Mouse (Mus musculus) embryonic facial prominence, embryonic 15.5 days (tissue): ENCODE data around the gene Cisd3. TPM values are rescaled to one million over a fixed set of nuclear protein-coding genes. Genes with fewer than 3 reads are reported as not detected.

ENCODE experiments used
- ATAC-seq: fragments of 200-750 bp; cut with Nextera tagmentation; 2 replicates; pipeline ENCODE4 v1.8.0; 2017; ENCODE audit warnings: low read depth, moderate TSS enrichment; ENCODE audit not compliant: insufficient number of reproducible peaks, low FRiP score, low TSS enrichment
- H3K27ac ChIP-seq: fragments of 300-500 bp; sonication (generic); replicated peaks from 2 replicates; pipeline ENCODE4 v1.5.1; 2015; ENCODE audit warnings: mild to moderate bottlenecking, inconsistent platforms
- H3K27me3 ChIP-seq: fragments of 300-500 bp; sonication (generic); 2 replicates; pipeline ENCODE4 v1.6.1; 2015; ENCODE audit warnings: inconsistent platforms
- H3K36me3 ChIP-seq: fragments of 300-500 bp; sonication (generic); 2 replicates; pipeline ENCODE4 v1.6.1; 2015; ENCODE audit warnings: mild to moderate bottlenecking, inconsistent platforms
- H3K4me1 ChIP-seq: fragments of 300-500 bp; sonication (generic); 2 replicates; pipeline ENCODE4 v1.6.1; 2015; ENCODE audit warnings: inconsistent platforms
- H3K4me2 ChIP-seq: fragments of 300-500 bp; sonication (generic); replicated peaks from 2 replicates; pipeline ENCODE4 v1.6.1; 2015; ENCODE audit warnings: mild to moderate bottlenecking, inconsistent platforms
- H3K4me3 ChIP-seq: fragments of 300-500 bp; sonication (generic); replicated peaks from 2 replicates; pipeline ENCODE4 v1.5.1; 2015; ENCODE audit warnings: mild to moderate bottlenecking, inconsistent platforms
- H3K9ac ChIP-seq: fragments of 300-500 bp; sonication (generic); 2 replicates; pipeline ENCODE4 v1.6.1; 2015; ENCODE audit warnings: inconsistent platforms
- H3K9me3 ChIP-seq: fragments of 300-500 bp; sonication (generic); replicated peaks from 2 replicates; pipeline ENCODE4 v1.6.1; 2016; ENCODE audit warnings: inconsistent platforms
- WGBS: fragments of 180-500 bp; shearing (Covaris S2); methylation state at CpG from one replicate; pipeline ENCODE4 v1.1.7; 2015; 5-methylcytosine and 5-hydroxymethylcytosine counted together
- polyA plus RNA-seq: library from polyadenylated mRNA; unstranded; fragments of >200 nt; fragmentation: Nextera tagmentation; extraction: Ambion mirVana; gene quantifications from 2 replicates; pipeline ENCODE4 v1.2.1, GENCODE M21; 2015

Cisd3 gene
- polyA plus RNA-seq, 1 experiment from 2014 or later = 32.7 TPM

GRCm38 (mm10) chr11:97694435-97694834 lies 8.8 kb downstream of the Cisd3 start:
- Histone ChIP-seq H3K4me3 (no peak overlapping the region), H3K4me2 (no peak overlapping the region), H3K27ac (peak overlapping the region; percentile 60), H3K36me3 (peaks cover 30% of the 10 kb centered on the region), H3K27me3 (no peaks in the 10 kb centered on the region), H3K4me1 (peaks cover 46% of the 10 kb centered on the region), H3K9ac (no peak overlapping the region), H3K9me3 (no peaks in the 10 kb centered on the region)
- ATAC-seq = no peak
- WGBS = 80% methylated on average over 4 of the region's 4 CpGs

DNA sequence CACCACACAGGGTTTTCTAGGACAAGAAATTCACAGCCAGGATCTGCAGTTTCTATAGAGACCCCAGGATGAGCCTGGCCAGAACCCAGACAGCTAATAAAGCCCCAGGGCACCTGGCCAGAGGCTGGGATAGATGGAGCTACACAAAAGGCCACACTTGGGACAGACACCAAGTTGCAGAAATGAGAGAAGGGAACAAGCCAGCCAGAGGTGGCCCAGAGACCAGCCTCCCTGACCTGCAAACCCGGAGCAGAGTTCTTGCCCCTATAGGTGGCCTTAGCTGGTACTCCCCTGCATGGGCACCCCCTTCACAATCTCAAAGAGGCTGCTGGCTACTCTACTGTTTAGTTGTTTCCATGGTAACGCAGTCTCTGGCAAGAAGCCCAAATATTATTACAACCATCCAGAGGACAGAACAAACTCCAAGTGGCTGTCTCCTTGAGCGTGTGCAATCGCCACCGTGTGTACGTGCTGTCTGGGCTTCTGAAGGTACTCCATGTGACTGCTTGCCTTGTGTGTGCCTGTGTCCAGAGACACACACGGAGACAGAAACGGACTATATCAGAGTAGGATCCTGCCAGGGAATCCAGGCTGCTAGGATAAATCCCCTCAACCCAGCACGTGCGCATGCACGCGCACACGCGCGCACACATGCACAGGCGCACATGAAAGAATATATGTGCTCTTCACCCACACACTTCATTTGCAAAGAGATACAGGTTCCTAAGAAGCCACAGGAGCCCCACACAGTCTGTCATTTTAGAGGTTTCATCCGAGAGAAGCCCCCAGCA lies 9.5 kb downstream of the Cisd3 start:
- H3K4me1 ChIP-seq = peaks cover 46% of the 10 kb centered on the region
- no peaks in the 10 kb centered on the region for H3K9me3 ChIP-seq
- 45% methylated on average over 17 of the region's 17 CpGs for WGBS
- peak overlapping the region; percentile 15; the same call in 1 of the 2 replicates for H3K4me2 ChIP-seq
- H3K9ac ChIP-seq = peak overlapping the region; percentile 12; the same call in 1 of the 2 replicates
- H3K36me3 ChIP-seq = peaks cover 28% of the 10 kb centered on the region
- peak overlapping the region; percentile 60 for H3K27ac ChIP-seq
- no peaks in the 10 kb centered on the region for H3K27me3 ChIP-seq
- H3K4me3 ChIP-seq = 0 out of 2 replicates have a peak overlapping the region, but pooled peaks have one; percentile 3
- no peak for ATAC-seq

DNA sequence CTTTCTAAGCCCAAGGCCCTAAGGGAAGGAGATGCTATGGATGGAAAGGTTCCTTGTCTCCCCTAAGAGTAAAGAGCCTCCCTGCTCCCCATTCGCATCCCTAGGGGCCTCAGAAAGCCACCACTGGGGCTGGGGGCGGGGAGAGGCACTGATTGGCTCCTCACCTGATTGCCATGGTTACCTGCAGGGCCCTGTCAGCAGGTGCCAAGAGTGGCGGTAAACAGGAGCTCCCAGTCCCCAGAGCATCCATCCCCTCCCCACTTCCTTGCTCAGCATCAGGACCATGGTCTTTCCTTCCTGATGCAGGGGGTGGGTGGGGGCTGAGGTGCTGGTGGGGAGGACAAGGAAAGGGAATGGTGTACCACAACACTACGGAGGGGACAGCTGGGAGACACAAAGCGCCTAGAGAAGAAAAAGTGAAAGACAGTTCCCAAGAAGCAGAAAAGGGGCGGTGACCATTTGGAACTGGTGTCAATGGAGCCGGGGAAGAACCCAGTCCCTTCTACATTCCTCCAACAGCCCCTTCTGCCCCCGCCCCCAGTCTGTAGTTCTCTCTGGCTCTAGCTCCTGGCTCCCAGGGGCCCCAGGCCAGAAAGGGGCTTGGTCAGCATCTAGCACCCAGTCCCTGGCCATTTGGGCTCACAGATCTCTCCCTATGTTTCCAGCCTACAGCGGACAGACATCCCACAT lies 10.2 kb downstream of the Cisd3 start:
- ATAC-seq = no peak
- Histone ChIP-seq H3K27ac (peak overlapping the region; percentile 55), H3K9ac (no peak overlapping the region), H3K36me3 (peaks cover 21% of the 10 kb centered on the region), H3K4me3 (0 out of 2 replicates have a peak overlapping the region, but pooled peaks have one; percentile 4), H3K4me2 (0 out of 2 replicates have a peak overlapping the region, but pooled peaks have one; percentile 15), H3K9me3 (no peaks in the 10 kb centered on the region), H3K4me1 (peaks cover 49% of the 10 kb centered on the region), H3K27me3 (no peaks in the 10 kb centered on the region)
- WGBS = 50% methylated on average over 9 of the region's 9 CpGs

GRCm38 (mm10) chr11:97696669-97697068 lies 11.0 kb downstream of the Cisd3 start:
- no peak overlapping the region for H3K9ac ChIP-seq
- no peak overlapping the region for H3K4me2 ChIP-seq
- no peak for ATAC-seq

DNA sequence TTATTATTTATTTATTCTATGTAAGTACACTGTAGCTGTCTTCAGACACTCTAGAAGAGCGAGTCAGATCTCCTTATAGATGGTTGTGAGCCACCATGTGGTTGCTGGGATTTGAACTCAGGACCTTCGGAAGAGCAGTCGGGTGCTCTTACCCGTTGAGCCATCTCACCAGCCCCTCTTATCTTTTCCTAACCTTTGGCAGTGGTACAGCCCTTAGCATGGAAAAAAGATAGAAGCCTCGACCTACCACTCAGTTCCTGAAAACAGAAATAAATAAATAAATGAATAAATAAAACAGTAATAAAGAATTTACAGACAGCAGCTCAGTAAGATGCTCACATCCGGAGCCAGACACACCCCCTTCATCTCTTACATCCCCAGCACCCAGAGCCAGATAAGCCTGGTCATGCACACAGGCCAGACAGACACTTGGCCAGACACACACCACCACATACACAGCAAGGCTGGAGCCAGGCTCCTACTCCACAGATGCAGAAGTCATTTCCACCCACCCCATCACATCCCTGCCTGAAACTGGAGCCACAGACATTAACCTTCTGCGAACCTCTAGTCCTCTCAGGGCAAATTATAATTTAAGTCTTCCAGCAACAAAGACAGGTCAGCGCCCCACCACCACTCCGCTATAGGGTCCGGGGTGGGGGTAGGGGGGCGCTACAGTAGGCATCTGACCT lies 11.7 kb downstream of the Cisd3 start:
- H3K9ac ChIP-seq = 0 out of 2 replicates have a peak overlapping the region, but pooled peaks have one; percentile 91
- no peak for ATAC-seq
- H3K27ac ChIP-seq = peak overlapping the region; percentile 99; the same call in 1 of the 2 replicates
- no peaks in the 10 kb centered on the region for H3K27me3 ChIP-seq
- peaks cover 6% of the 10 kb centered on the region for H3K36me3 ChIP-seq
- no peaks in the 10 kb centered on the region for H3K9me3 ChIP-seq
- WGBS = 49% methylated on average over 11 of the region's 11 CpGs
- peak overlapping the region; percentile 89 for H3K4me3 ChIP-seq
- peak overlapping the region; percentile 89 for H3K4me2 ChIP-seq
- H3K4me1 ChIP-seq = peaks cover 64% of the 10 kb centered on the region

More at GRCm38 (mm10) chr11:97696669-97697068, 11.0 kb downstream of the Cisd3 start:
- Histone ChIP-seq H3K9me3 (no peaks in the 10 kb centered on the region), H3K4me3 (no peak overlapping the region), H3K27me3 (no peaks in the 10 kb centered on the region), H3K27ac (no peak overlapping the region), H3K4me1 (peaks cover 58% of the 10 kb centered on the region), H3K36me3 (peaks cover 13% of the 10 kb centered on the region)
- 65% methylated on average over 8 of the region's 8 CpGs for WGBS

DNA sequence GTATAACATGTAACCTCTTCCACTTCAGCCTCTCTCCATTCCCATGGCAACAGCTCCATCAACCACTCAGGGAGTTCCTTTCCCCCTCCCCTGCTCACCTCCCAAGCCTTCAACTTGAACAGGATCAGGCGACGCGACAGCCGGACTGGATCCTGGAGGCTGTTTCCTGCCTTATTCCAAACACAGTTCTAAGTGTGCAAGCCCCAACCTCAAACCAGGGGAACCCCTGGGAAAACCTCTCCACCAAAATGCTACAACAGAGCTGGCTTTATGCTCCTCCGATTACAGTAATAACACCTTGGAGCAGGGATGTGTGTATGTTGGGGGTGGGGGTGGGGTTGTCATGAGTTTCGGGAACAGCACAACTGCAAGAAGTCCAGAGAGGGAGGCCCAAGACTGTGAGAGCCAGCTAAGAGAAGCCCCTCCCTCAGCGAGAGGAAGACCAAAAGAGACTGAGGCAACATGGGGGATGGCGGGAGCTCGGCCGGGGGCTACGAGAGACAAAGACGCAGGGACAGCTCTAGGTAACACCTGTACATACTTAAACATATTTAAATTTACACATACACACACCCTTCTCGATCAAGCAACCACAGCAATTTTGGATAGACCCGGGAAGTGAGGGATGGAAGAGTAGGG lies 12.4 kb downstream of the Cisd3 start:
- peak overlapping the region; percentile 99 for H3K27ac ChIP-seq
- H3K4me1 ChIP-seq = peaks cover 64% of the 10 kb centered on the region
- H3K36me3 ChIP-seq = no peaks in the 10 kb centered on the region
- under 1% methylated on average over 14 of the region's 14 CpGs for WGBS
- H3K9me3 ChIP-seq = no peaks in the 10 kb centered on the region
- no peaks in the 10 kb centered on the region for H3K27me3 ChIP-seq
- H3K9ac ChIP-seq = peak overlapping the region; percentile 91
- H3K4me2 ChIP-seq = peak overlapping the region; percentile 89
- peak overlapping the region; percentile 89 for H3K4me3 ChIP-seq
- ATAC-seq = no peak

- Histone ChIP-seq H3K9me3 (no peaks in the 10 kb centered on the region), H3K27ac (peak overlapping the region; percentile 99), H3K4me2 (peak overlapping the region; percentile 89), H3K27me3 (no peaks in the 10 kb centered on the region), H3K4me1 (peaks cover 66% of the 10 kb centered on the region), H3K9ac (peak overlapping the region; percentile 91), H3K4me3 (peak overlapping the region; percentile 89), H3K36me3 (no peaks in the 10 kb centered on the region)
- ATAC-seq = no peak
- WGBS = 1% methylated on average over 55 of the region's 63 CpGs
These were observed 13.3 kb downstream of the Cisd3 start for GRCm38 (mm10) chr11:97698741-97699611.

DNA sequence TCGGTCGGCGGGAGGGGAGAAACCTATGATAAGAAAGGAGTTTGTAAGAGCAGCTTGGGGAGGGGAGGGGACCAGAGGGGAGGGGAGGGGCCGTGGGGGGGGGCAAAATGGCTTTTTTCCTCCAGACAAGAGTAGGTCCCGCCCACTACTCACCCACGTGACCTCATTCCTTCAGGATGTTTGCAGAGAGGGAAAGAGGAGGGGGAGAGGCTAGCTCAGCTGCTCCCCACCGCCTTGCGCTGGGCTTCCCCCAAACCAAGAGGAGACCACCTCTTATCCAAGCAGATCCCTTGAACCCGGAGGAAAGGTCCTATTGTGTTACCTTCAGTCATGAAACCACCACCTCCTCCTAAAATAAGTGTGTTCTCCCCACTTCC lies 14.0 kb downstream of the Cisd3 start:
- peak overlapping the region; percentile 89 for H3K4me2 ChIP-seq
- no peaks in the 10 kb centered on the region for H3K27me3 ChIP-seq
- peak; percentile 59 for ATAC-seq
- H3K36me3 ChIP-seq = no peaks in the 10 kb centered on the region
- peak overlapping the region; percentile 89 for H3K4me3 ChIP-seq
- no peaks in the 10 kb centered on the region for H3K9me3 ChIP-seq
- peaks cover 66% of the 10 kb centered on the region for H3K4me1 ChIP-seq
- WGBS = 3% methylated on average over 6 of the region's 9 CpGs
- peak overlapping the region; percentile 91 for H3K9ac ChIP-seq
- H3K27ac ChIP-seq = peak overlapping the region; percentile 99

- no peaks in the 10 kb centered on the region for H3K36me3 ChIP-seq
- H3K4me3 ChIP-seq = peak within 1 kb of the TSS; percentile 89
- peaks cover 62% of the 10 kb centered on the region for H3K4me1 ChIP-seq
- H3K9me3 ChIP-seq = no peaks in the 10 kb centered on the region
- peak within 1 kb of the TSS; percentile 91 for H3K9ac ChIP-seq
- peak within 1 kb of the TSS; percentile 99 for H3K27ac ChIP-seq
- peak within 1 kb of the TSS; percentile 89 for H3K4me2 ChIP-seq
- peak; percentile 7; the same call in 1 of the 2 replicates for ATAC-seq
- no peaks in the 10 kb centered on the region for H3K27me3 ChIP-seq
- under 1% methylated on average over 85 of the region's 85 CpGs for WGBS
These were observed 14.5 kb downstream of the Cisd3 start, which contains the start of gene Pcgf2 for GRCm38 (mm10) chr11:97700003-97700745. Pcgf2 (minus strand) TSS chr11:97700497.
